Mouse (Mus musculus) heart, adult 2 months (tissue): ENCODE results near the gene Mtch1. TPM values are rescaled to one million over a fixed set of nuclear protein-coding genes. Genes with fewer than 3 reads are reported as not detected.

Experiments
- DNase-seq, 2 experiments: peaks; one replicate each; pipeline ENCODE4 v3.0.0; 2021
- H3K27ac ChIP-seq: fragments of 200-600 bp; 2 replicates; pipeline ENCODE4 v1.8.1; 2022
- H3K27me3 ChIP-seq: fragments of 200-500 bp; 2 replicates; pipeline ENCODE4 v1.6.1; 2012; ENCODE audit warnings: mild to moderate bottlenecking, low read length, inconsistent platforms, mixed read lengths; ENCODE audit not compliant: control insufficient read depth, insufficient read depth
- H3K36me3 ChIP-seq: fragments of 200-500 bp; 2 replicates; pipeline ENCODE4 v1.6.1; 2012; ENCODE audit warnings: low read length, inconsistent platforms; ENCODE audit not compliant: control insufficient read depth, insufficient read depth
- H3K4me1 ChIP-seq: fragments of 200-500 bp; 2 replicates; pipeline ENCODE4 v1.6.1; 2011; ENCODE audit warnings: low read length; ENCODE audit not compliant: control insufficient read depth, insufficient read depth
- H3K4me3 ChIP-seq: fragments of 200-600 bp; 2 replicates; pipeline ENCODE4 v1.8.1; 2022
- H3K79me2 ChIP-seq: fragments of 200-500 bp; replicated peaks from 2 replicates; pipeline ENCODE4 v1.6.1; 2012; ENCODE audit warnings: mild to moderate bottlenecking, inconsistent platforms, low read length, moderate library complexity, mixed read lengths; ENCODE audit not compliant: control insufficient read depth, insufficient read depth
- H3K9ac ChIP-seq: fragments of 200-500 bp; 2 replicates; pipeline ENCODE4 v1.6.1; 2012; ENCODE audit warnings: low read depth, mild to moderate bottlenecking, control low read depth, inconsistent platforms, low read length, mixed read lengths
- CTCF ChIP-seq: fragments of 200-600 bp; IDR thresholded peaks from 2 replicates; pipeline ENCODE4 v1.8.1; 2022; ENCODE audit warnings: antibody characterized with exemption, mild to moderate bottlenecking, moderate library complexity
- EP300 ChIP-seq: fragments of 200-500 bp; IDR thresholded peaks from 2 replicates; pipeline ENCODE4 v1.6.1; 2011; ENCODE audit warnings: low read depth, low read length, control low read depth; ENCODE audit not compliant: insufficient read depth
- POLR2A ChIP-seq: fragments of 200-500 bp; IDR thresholded peaks from 2 replicates; pipeline ENCODE4 v1.6.1; 2011; ENCODE audit warnings: mild to moderate bottlenecking, low read depth, low read length, control low read depth; ENCODE audit not compliant: insufficient read depth
- WGBS: fragments of 180-500 bp; shearing (Covaris S2); methylation state at CpG from one replicate; pipeline ENCODE4 v1.1.7; 2018; 5-methylcytosine and 5-hydroxymethylcytosine counted together
- intact Hi-C: fragments of 180-260 bp; cut with DNase I; formaldehyde crosslinking; loops from one replicate; pipeline ENCODE4 v1.15.1; 2025
- polyA plus RNA-seq: library from polyadenylated mRNA; depleted of rRNA; stranded (reverse); fragments of >200 nt; gene quantifications from 2 replicates; pipeline ENCODE4 v1.2.3, GENCODE M21; 2012
- total RNA-seq, 2 experiments: library from RNA; stranded (reverse); gene quantifications; 2 replicates each; pipeline ENCODE4 v1.2.3; 2021

Mtch1 gene
- total and polyA plus RNA-seq, 3 experiments = 186 to 234 (median 203) TPM

GRCm38 (mm10) chr17:29360761-29361221 lies 13.1 kb upstream of the Mtch1 start, which contains the start of gene Fgd2:
Gene Fgd2, plus strand, starts transcription at chr17:29360914.
- intact Hi-C loops = no loop called here
- Histone ChIP-seq H3K27me3 (no peaks in the 10 kb centered on the region), H3K27ac (no peak within 1 kb of the TSS), H3K4me1 (peaks cover 6% of the 10 kb centered on the region), H3K79me2 (no peaks in the 10 kb centered on the region), H3K4me3 (no peak within 1 kb of the TSS), H3K9ac (0 out of 2 replicates have a peak within 1 kb of the TSS, but pooled peaks have one; percentile 24), H3K36me3 (no peaks in the 10 kb centered on the region)
- TF ChIP-seq EP300 = 0 out of 2 replicates have a peak, but pooled peaks have one; percentile 13
- TF ChIP-seq CTCF = 0 out of 2 replicates have a peak, but pooled peaks have one; percentile 9
- TF ChIP-seq POLR2A = 0 out of 2 replicates have a peak, but pooled peaks have one; percentile 41
- DNase-seq = peak in 1 of 2 experiments; percentile 62
- 36% methylated on average over 5 of the region's 5 CpGs for WGBS

- WGBS = 78% methylated on average over 3 of the region's 3 CpGs
- intact Hi-C loops = loop anchor here (5.0 kb wide), 1 partner anchor 92 kb away; the partner anchor contains the start of gene BC004004
- Histone ChIP-seq H3K9ac (no peak overlapping the region), H3K79me2 (no peaks in the 10 kb centered on the region), H3K36me3 (no peaks in the 10 kb centered on the region), H3K4me1 (peaks cover 12% of the 10 kb centered on the region), H3K27me3 (no peaks in the 10 kb centered on the region), H3K4me3 (no peak overlapping the region), H3K27ac (no peak overlapping the region)
- peak in 1 of 2 experiments; percentile 1 for DNase-seq
- TF ChIP-seq CTCF = no peak
- no peak for TF ChIP-seq EP300
- TF ChIP-seq POLR2A = no peak
Measured at GRCm38 (mm10) chr17:29358928-29359327, 11.2 kb upstream of the Mtch1 start.

- TF ChIP-seq EP300 = no peak
- TF ChIP-seq POLR2A = no peak
- no peak for TF ChIP-seq CTCF
- Histone ChIP-seq H3K4me3 (peak overlapping the region; percentile 22), H3K27ac (peak overlapping the region; percentile 90), H3K27me3 (no peaks in the 10 kb centered on the region), H3K9ac (peak overlapping the region; percentile 23), H3K36me3 (no peaks in the 10 kb centered on the region), H3K4me1 (peaks cover 12% of the 10 kb centered on the region), H3K79me2 (no peaks in the 10 kb centered on the region)
- intact Hi-C loops = loop anchor here (5.0 kb wide), 1 partner anchor 90 kb away; the partner anchor contains the start of gene BC004004
- no peak for DNase-seq
- 19% methylated on average over 9 of the region's 9 CpGs for WGBS
Measured at GRCm38 (mm10) chr17:29356882-29357281, 9.1 kb upstream of the Mtch1 start.

- 7% methylated on average over 11 of the region's 11 CpGs for WGBS
- intact Hi-C loops = loop anchor here (5.0 kb wide), 1 partner anchor 89 kb away; the partner anchor contains the start of gene BC004004
- TF ChIP-seq CTCF (no peak), POLR2A (peak; percentile 84), EP300 (peak; percentile 49; the same call in 1 of the 2 replicates)
Measured at GRCm38 (mm10) chr17:29356479-29356856, 8.7 kb upstream of the Mtch1 start.

GRCm38 (mm10) chr17:29355841-29356478 lies 8.2 kb upstream of the Mtch1 start:
- WGBS = 3% methylated on average over 17 of the region's 17 CpGs
- intact Hi-C loops = loop anchor here (5.0 kb wide), 1 partner anchor 89 kb away; the partner anchor contains the start of gene BC004004

More at GRCm38 (mm10) chr17:29356479-29356856, 8.7 kb upstream of the Mtch1 start:
- H3K27ac ChIP-seq = peak overlapping the region; percentile 90
- peak overlapping the region; percentile 22 for H3K4me3 ChIP-seq
- no peak for DNase-seq
- no peaks in the 10 kb centered on the region for H3K36me3 ChIP-seq
- no peaks in the 10 kb centered on the region for H3K27me3 ChIP-seq
- H3K9ac ChIP-seq = peak overlapping the region; percentile 26
- peaks cover 12% of the 10 kb centered on the region for H3K4me1 ChIP-seq
- no peaks in the 10 kb centered on the region for H3K79me2 ChIP-seq

More at GRCm38 (mm10) chr17:29355841-29356478, 8.2 kb upstream of the Mtch1 start:
- Histone ChIP-seq H3K79me2 (no peaks in the 10 kb centered on the region), H3K4me1 (peaks cover 12% of the 10 kb centered on the region), H3K36me3 (no peaks in the 10 kb centered on the region), H3K9ac (peak overlapping the region; percentile 26), H3K4me3 (peak overlapping the region; percentile 22), H3K27ac (peak overlapping the region; percentile 90), H3K27me3 (no peaks in the 10 kb centered on the region)
- peak; percentile 83 to 86 for DNase-seq
- TF ChIP-seq EP300 (no peak), CTCF (no peak), POLR2A (no peak)
